Mouse (Mus musculus): ENCODE results near the gene Ptprn2.

DNA sequence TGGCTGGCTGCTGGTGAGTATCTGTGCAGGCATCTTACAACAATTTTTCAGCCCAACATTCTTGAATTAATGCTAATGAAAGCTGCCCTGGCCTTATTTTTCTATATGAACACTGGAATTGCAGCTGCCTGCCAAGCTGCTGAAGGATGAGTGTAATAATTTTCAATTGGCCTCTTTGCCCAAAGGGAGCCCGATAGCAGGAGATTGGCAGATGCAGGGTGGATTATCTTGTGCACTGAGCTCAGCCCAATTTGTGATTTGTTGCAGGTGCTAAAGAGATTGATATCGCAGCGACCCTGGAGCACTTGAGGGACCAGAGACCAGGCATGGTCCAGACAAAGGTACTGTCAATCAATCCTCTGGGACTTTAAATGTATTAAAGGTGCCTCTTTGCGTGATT, 783.8 kb downstream of the Ptprn2 start:
- no peak for TF ChIP-seq CTCF (IDR thresholded peaks at IDR 0.05; ENCODE audit: insufficient read depth, low read length)
- TF ChIP-seq POLR2A (IDR thresholded peaks at IDR 0.05; ENCODE audit: borderline replicate concordance, extremely low read depth, low read depth, low read length) = no peak

Data from lung, adult 2 months (tissue).